Mouse (Mus musculus) MEL (cell line): ENCODE data around the gene Vmn1r10. TPM values are rescaled to one million over a fixed set of nuclear protein-coding genes. Genes with fewer than 3 reads are reported as not detected.

Experiments
- DNase-seq: peaks from one replicate; pipeline ENCODE4 v3.0.0; 2011; ENCODE audit warnings: low read depth, low spot score
- H3K27ac ChIP-seq: 2 replicates; pipeline ENCODE4 v1.5.1; 2012; ENCODE audit warnings: low read depth, mild to moderate bottlenecking, control low read depth, low read length, moderate library complexity; ENCODE audit not compliant: control insufficient read depth
- H3K27me3 ChIP-seq, 2 experiments: fragments of 150-350 bp in 1 of 2; sonication (generic) in 1 of 2; 2 replicates each; pipeline ENCODE4 v1.6.1; 2012; ENCODE audit warnings: low read length in 2 of 2, mild to moderate bottlenecking in 2 of 2, improper control_type of control experiment in 1 of 2, moderate library complexity in 1 of 2; ENCODE audit not compliant: insufficient read depth in 2 of 2, control insufficient read depth in 1 of 2
- H3K36me3 ChIP-seq, 2 experiments: 2 replicates each; pipeline ENCODE4 v1.6.1; 2012 to 2014; ENCODE audit warnings: low read length in 2 of 2, improper control_type of control experiment in 1 of 2, inconsistent platforms in 1 of 2, mild to moderate bottlenecking in 1 of 2; ENCODE audit not compliant: insufficient read depth in 2 of 2, control insufficient read depth in 1 of 2
- H3K4me1 ChIP-seq, 2 experiments: fragments of 150-350 bp in 1 of 2; sonication (generic) in 1 of 2; 2 replicates each; pipeline ENCODE4 v1.6.1; 2012; ENCODE audit warnings: low read length in 2 of 2, improper control_type of control experiment in 1 of 2, mild to moderate bottlenecking in 1 of 2; ENCODE audit not compliant: insufficient read depth in 2 of 2, control insufficient read depth in 1 of 2
- H3K4me3 ChIP-seq, 2 experiments: fragments of 150-350 bp in 1 of 2; sonication (generic) in 1 of 2; 2 replicates each; pipeline ENCODE4 v1.5.1; 2012; ENCODE audit warnings: low read depth in 2 of 2, low read length in 2 of 2, mild to moderate bottlenecking in 2 of 2, moderate library complexity in 2 of 2, control low read depth in 1 of 2, improper control_type of control experiment in 1 of 2; ENCODE audit not compliant: control insufficient read depth in 1 of 2, insufficient read depth in 1 of 2
- H3K79me2 ChIP-seq: 2 replicates; pipeline ENCODE4 v1.6.1; 2012; ENCODE audit warnings: mild to moderate bottlenecking, low read length, moderate library complexity; ENCODE audit not compliant: control insufficient read depth, poor library complexity, insufficient read depth
- H3K9ac ChIP-seq: 2 replicates; pipeline ENCODE4 v1.6.1; 2012; ENCODE audit warnings: low read depth, mild to moderate bottlenecking, control low read depth, low read length, moderate library complexity; ENCODE audit not compliant: control insufficient read depth, poor library complexity, severe bottlenecking
- H3K9me3 ChIP-seq: fragments of 150-350 bp; sonication (generic); replicated peaks from 2 replicates; pipeline ENCODE4 v1.6.1; 2012; ENCODE audit warnings: mild to moderate bottlenecking, low read length, improper control_type of control experiment, moderate library complexity; ENCODE audit not compliant: insufficient read depth
- BHLHE40 ChIP-seq: IDR thresholded peaks from 2 replicates; pipeline ENCODE4 v1.6.1; 2012; ENCODE audit warnings: low read depth, mild to moderate bottlenecking, inconsistent platforms, low read length, improper control_type of control experiment, borderline replicate concordance
- GABPA ChIP-seq: IDR thresholded peaks from 2 replicates; pipeline ENCODE4 v1.6.1; 2012; ENCODE audit warnings: low read depth, mild to moderate bottlenecking, inconsistent platforms, low read length, improper control_type of control experiment, moderate library complexity
- HCFC1 ChIP-seq: IDR thresholded peaks from 2 replicates; pipeline ENCODE4 v1.6.1; 2012; ENCODE audit warnings: low read depth, mild to moderate bottlenecking, inconsistent platforms, low read length, improper control_type of control experiment, moderate library complexity
- JUND ChIP-seq: IDR thresholded peaks from 2 replicates; pipeline ENCODE4 v1.6.1; 2011; ENCODE audit warnings: low read depth, mild to moderate bottlenecking, improper control_type of control experiment, low read length
- MAFK ChIP-seq: IDR thresholded peaks from 2 replicates; pipeline ENCODE4 v1.6.1; 2011; ENCODE audit warnings: low read depth, mild to moderate bottlenecking, low read length, improper control_type of control experiment, borderline replicate concordance
- MAX ChIP-seq: IDR thresholded peaks from 2 replicates; pipeline ENCODE4 v1.6.1; 2011; ENCODE audit warnings: low read length, improper control_type of control experiment
- MEF2A ChIP-seq: IDR thresholded peaks from 2 replicates; pipeline ENCODE4 v1.6.1; 2014; ENCODE audit warnings: low read depth, mild to moderate bottlenecking, inconsistent platforms, low read length, improper control_type of control experiment; ENCODE audit not compliant: poor library complexity, insufficient replicate concordance, severe bottlenecking; ENCODE audit errors: extremely low read depth
- MXI1 ChIP-seq: IDR thresholded peaks from 2 replicates; pipeline ENCODE4 v1.6.1; 2011; ENCODE audit warnings: mild to moderate bottlenecking, low read depth, low read length, improper control_type of control experiment
- MYB ChIP-seq: IDR thresholded peaks from 2 replicates; pipeline ENCODE4 v1.6.1; 2011; ENCODE audit warnings: mild to moderate bottlenecking, low read depth, low read length, improper control_type of control experiment
- MYC ChIP-seq: IDR thresholded peaks from 2 replicates; pipeline ENCODE4 v1.6.1; 2011; ENCODE audit warnings: low read depth, mild to moderate bottlenecking, low read length, improper control_type of control experiment, moderate library complexity
- NRF1 ChIP-seq: IDR thresholded peaks from 2 replicates; pipeline ENCODE4 v1.6.1; 2014; ENCODE audit warnings: low read depth, mild to moderate bottlenecking, inconsistent platforms, low read length, improper control_type of control experiment, moderate library complexity; ENCODE audit not compliant: poor library complexity, insufficient read depth, severe bottlenecking
- RAD21 ChIP-seq: IDR thresholded peaks from 2 replicates; pipeline ENCODE4 v1.6.1; 2011; ENCODE audit warnings: mild to moderate bottlenecking, low read depth, low read length, improper control_type of control experiment
- SIN3A ChIP-seq: IDR thresholded peaks from 2 replicates; pipeline ENCODE4 v1.6.1; 2012; ENCODE audit warnings: low read length, improper control_type of control experiment, inconsistent platforms
- SMC3 ChIP-seq: IDR thresholded peaks from 2 replicates; pipeline ENCODE4 v1.6.1; 2011; ENCODE audit warnings: low read depth, low read length, improper control_type of control experiment
- TCF12 ChIP-seq: IDR thresholded peaks from 2 replicates; pipeline ENCODE4 v1.6.1; 2014; ENCODE audit warnings: low read depth, mild to moderate bottlenecking, inconsistent platforms, low read length, improper control_type of control experiment, moderate library complexity
- USF1 ChIP-seq: IDR thresholded peaks from 2 replicates; pipeline ENCODE4 v1.6.1; 2014; ENCODE audit warnings: low read depth, mild to moderate bottlenecking, inconsistent platforms, low read length, improper control_type of control experiment, moderate library complexity
- USF2 ChIP-seq, 2 experiments: IDR thresholded peaks; 2 replicates each; pipeline ENCODE4 v1.6.1; 2011 to 2012; ENCODE audit warnings: improper control_type of control experiment in 2 of 2, low read length in 2 of 2, borderline replicate concordance in 1 of 2, inconsistent platforms in 1 of 2, low read depth in 1 of 2, mild to moderate bottlenecking in 1 of 2; ENCODE audit not compliant: insufficient read depth in 1 of 2
- ZC3H11A ChIP-seq: IDR thresholded peaks from 2 replicates; pipeline ENCODE4 v1.6.1; 2012; ENCODE audit warnings: low read depth, mild to moderate bottlenecking, inconsistent platforms, low read length, improper control_type of control experiment
- ZMIZ1 ChIP-seq: IDR thresholded peaks from 2 replicates; pipeline ENCODE4 v1.6.1; 2012; ENCODE audit warnings: low read depth, mild to moderate bottlenecking, inconsistent platforms, low read length, improper control_type of control experiment, moderate library complexity
- polyA plus RNA-seq, 2 experiments: library from polyadenylated mRNA; stranded (reverse) in 1 of 2; unstranded in 1 of 2; fragments of >175 nt in 1 of 2; fragments of >200 nt in 1 of 2; gene quantifications; 2 replicates each; pipeline versions ENCODE4 v1.2.1 to v1.2.4; 2012; ENCODE audit warnings: low replicate concordance in 2 of 2, low read depth in 1 of 2; ENCODE audit not compliant: insufficient read length in 2 of 2, insufficient read depth in 1 of 2, missing spikeins in 1 of 2
- total RNA-seq: library from RNA; depleted of rRNA; stranded (reverse); fragments of 300-350 nt; gene quantifications from 2 replicates; pipeline ENCODE4 v1.2.3, GENCODE M21; 2012; rRNA removed

Gene Vmn1r10
- total and polyA plus RNA-seq, 3 experiments = not detected

- Histone ChIP-seq H3K4me3 (no peak within 1 kb of the TSS), H3K9ac (no peak within 1 kb of the TSS), H3K27me3 (no peaks in the 10 kb centered on the region), H3K9me3 (no peaks in the 10 kb centered on the region), H3K36me3 (no peaks in the 10 kb centered on the region), H3K4me1 (no peaks in the 10 kb centered on the region), H3K79me2 (no peaks in the 10 kb centered on the region), H3K27ac (no peak within 1 kb of the TSS)
- DNase-seq = no peak
- TF ChIP-seq GABPA (no peak), MYC (no peak), MAX (no peak), ZMIZ1 (no peak), ZC3H11A (no peak), MEF2A (no peak), SMC3 (no peak), TCF12 (no peak), USF2 (IDR thresholded peaks at IDR 0.05; ENCODE audit: borderline replicate concordance in 1 of 2, insufficient read depth in 1 of 2, low read depth in 1 of 2, low read length in 2 of 2) (no peak), MYB (no peak)
- TF ChIP-seq, all 39 proteins: peak for 0
Measured at GRCm38 (mm10) chr6:57133155-57133554, 23.9 kb downstream of the Vmn1r10 start, which contains the start of gene Vmn1r11. Vmn1r11 (plus strand) TSS chr6:57133455.

- Histone ChIP-seq H3K27me3 (no peaks in the 10 kb centered on the region), H3K9ac (no peak within 1 kb of the TSS), H3K79me2 (no peaks in the 10 kb centered on the region), H3K9me3 (no peaks in the 10 kb centered on the region), H3K4me1 (no peaks in the 10 kb centered on the region), H3K36me3 (no peaks in the 10 kb centered on the region), H3K4me3 (no peak within 1 kb of the TSS), H3K27ac (no peak within 1 kb of the TSS)
- no peak for DNase-seq
- TF ChIP-seq ZMIZ1 (no peak), SIN3A (no peak), NRF1 (no peak), SMC3 (no peak), MYC (no peak), USF1 (no peak), MXI1 (no peak), MYB (no peak), JUND (no peak), BHLHE40 (no peak), MAFK (no peak), HCFC1 (no peak), USF2 (IDR thresholded peaks at IDR 0.05; ENCODE audit: borderline replicate concordance in 1 of 2, insufficient read depth in 1 of 2, low read depth in 1 of 2, low read length in 2 of 2) (no peak), RAD21 (no peak)
Measured at GRCm38 (mm10) chr6:57156619-57157018, 47.4 kb downstream of the Vmn1r10 start, which contains the start of gene Vmn1r12. Vmn1r12 (plus strand) TSS chr6:57156919.

Other genes starting within 250 kb of the Vmn1r10 start
- gene Nt5c3, start 185.5 kb upstream of the Vmn1r10 start, total RNA-seq = 59.2 and 65.0 TPM in 2 replicates
- 10 to 100 TPM in 1 of 2 experiments, not detected in 1; 71.1 TPM for gene Nt5c3, start 185.5 kb upstream of the Vmn1r10 start, polyA plus RNA-seq
- gene Vmn1r4, start 185.4 kb upstream of the Vmn1r10 start, total RNA-seq = 0.26 and 0.27 TPM in 2 replicates
- gene Vmn1r4, start 185.4 kb upstream of the Vmn1r10 start, polyA plus RNA-seq = under 1 TPM in 1 of 2 experiments, not detected in 1; 0.21 TPM
- not detected in 2 replicates for gene Vmn1r5, start 139.2 kb upstream of the Vmn1r10 start, total RNA-seq
- not detected for gene Vmn1r5, start 139.2 kb upstream of the Vmn1r10 start, polyA plus RNA-seq
- not detected in 2 replicates for gene Vmn1r6, start 112.2 kb upstream of the Vmn1r10 start, total RNA-seq
- gene Vmn1r6, start 112.2 kb upstream of the Vmn1r10 start, polyA plus RNA-seq = under 1 TPM in 1 of 2 experiments, not detected in 1; 0.01 TPM
- gene Vmn1r7, start 84.1 kb upstream of the Vmn1r10 start, total RNA-seq = not detected in 2 replicates
- gene Vmn1r7, start 84.1 kb upstream of the Vmn1r10 start, polyA plus RNA-seq = not detected
- gene Vmn1r8, start 77.2 kb upstream of the Vmn1r10 start, total RNA-seq = not detected in 2 replicates
- not detected for gene Vmn1r8, start 77.2 kb upstream of the Vmn1r10 start, polyA plus RNA-seq
- not detected in 2 replicates for gene Vmn1r9, start 42.7 kb upstream of the Vmn1r10 start, total RNA-seq
- gene Vmn1r9, start 42.7 kb upstream of the Vmn1r10 start, polyA plus RNA-seq = not detected
- not detected in 2 replicates for gene Vmn1r11, start 24.0 kb downstream of the Vmn1r10 start, total RNA-seq
- gene Vmn1r11, start 24.0 kb downstream of the Vmn1r10 start, polyA plus RNA-seq = not detected
- gene Vmn1r12, start 47.5 kb downstream of the Vmn1r10 start, total RNA-seq = not detected in 2 replicates
- gene Vmn1r12, start 47.5 kb downstream of the Vmn1r10 start, polyA plus RNA-seq = not detected
- gene Vmn1r13, start 93.8 kb downstream of the Vmn1r10 start, total RNA-seq = not detected in 2 replicates
- under 1 TPM in 1 of 2 experiments, not detected in 1; 0.06 TPM for gene Vmn1r13, start 93.8 kb downstream of the Vmn1r10 start, polyA plus RNA-seq
- not detected in 2 replicates for gene Vmn1r14, start 122.2 kb downstream of the Vmn1r10 start, total RNA-seq
- gene Vmn1r14, start 122.2 kb downstream of the Vmn1r10 start, polyA plus RNA-seq = not detected
- not detected in 2 replicates for gene Vmn1r15, start 148.5 kb downstream of the Vmn1r10 start, total RNA-seq
- under 1 TPM in 1 of 2 experiments, not detected in 1; 0.77 TPM for gene Vmn1r15, start 148.5 kb downstream of the Vmn1r10 start, polyA plus RNA-seq
- not detected in 2 replicates for gene Vmn1r16, start 220.0 kb downstream of the Vmn1r10 start, total RNA-seq
- not detected for gene Vmn1r16, start 220.0 kb downstream of the Vmn1r10 start, polyA plus RNA-seq